Mouse (Mus musculus): Measurements from ENCODE around the gene Ifit2. TPM values are rescaled to one million over a fixed set of nuclear protein-coding genes. Genes with fewer than 3 reads are reported as not detected.
"Not testable (repeated sequence)": the region's sequence is repeated elsewhere in the genome, so short reads cannot be mapped to it uniquely, and the experiment has no call there.

Gene Ifit2
- total RNA-seq, 2 experiments from 2014 or later, result 5.6 to 7.2 TPM

DNA sequence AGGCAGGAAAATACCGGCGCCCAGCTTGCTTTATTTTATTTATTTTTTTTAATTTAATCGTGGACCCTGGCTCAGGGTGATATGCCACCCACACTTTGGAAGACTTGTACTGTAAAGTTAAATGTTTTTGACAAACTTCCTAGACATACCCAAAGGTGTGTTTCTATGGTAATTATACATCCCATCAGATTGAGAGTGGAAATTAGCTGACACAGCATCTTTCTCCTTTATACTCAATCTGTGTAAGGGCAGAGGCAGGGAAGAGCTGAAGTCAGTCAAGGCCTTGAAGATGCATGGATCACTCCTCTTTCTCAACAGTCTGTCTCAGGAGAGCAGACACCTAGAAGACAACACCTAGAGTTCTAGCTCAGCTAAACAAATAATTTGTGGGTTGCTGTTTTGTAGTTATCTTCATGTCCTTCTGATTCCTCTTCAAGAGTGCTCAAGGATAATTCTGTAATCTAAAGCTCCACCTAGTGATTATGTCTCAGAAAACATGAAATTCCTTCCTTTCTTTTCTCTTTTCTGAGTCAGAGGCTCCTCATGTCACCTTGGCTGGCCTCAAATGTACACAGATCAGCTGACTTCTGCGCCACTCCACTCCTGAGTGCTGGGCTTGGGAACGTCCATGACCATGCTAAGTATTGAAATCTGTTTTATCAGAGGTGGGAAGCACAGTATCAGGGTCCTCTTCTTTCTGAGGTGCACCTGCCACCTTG is 35.4 kb downstream of the Ifit2 start:
- DNase-seq (ENCODE audit: low spot score in 2 of 2); intact Hi-C loops (cut with DNase I): not testable (repeated sequence)

DNA sequence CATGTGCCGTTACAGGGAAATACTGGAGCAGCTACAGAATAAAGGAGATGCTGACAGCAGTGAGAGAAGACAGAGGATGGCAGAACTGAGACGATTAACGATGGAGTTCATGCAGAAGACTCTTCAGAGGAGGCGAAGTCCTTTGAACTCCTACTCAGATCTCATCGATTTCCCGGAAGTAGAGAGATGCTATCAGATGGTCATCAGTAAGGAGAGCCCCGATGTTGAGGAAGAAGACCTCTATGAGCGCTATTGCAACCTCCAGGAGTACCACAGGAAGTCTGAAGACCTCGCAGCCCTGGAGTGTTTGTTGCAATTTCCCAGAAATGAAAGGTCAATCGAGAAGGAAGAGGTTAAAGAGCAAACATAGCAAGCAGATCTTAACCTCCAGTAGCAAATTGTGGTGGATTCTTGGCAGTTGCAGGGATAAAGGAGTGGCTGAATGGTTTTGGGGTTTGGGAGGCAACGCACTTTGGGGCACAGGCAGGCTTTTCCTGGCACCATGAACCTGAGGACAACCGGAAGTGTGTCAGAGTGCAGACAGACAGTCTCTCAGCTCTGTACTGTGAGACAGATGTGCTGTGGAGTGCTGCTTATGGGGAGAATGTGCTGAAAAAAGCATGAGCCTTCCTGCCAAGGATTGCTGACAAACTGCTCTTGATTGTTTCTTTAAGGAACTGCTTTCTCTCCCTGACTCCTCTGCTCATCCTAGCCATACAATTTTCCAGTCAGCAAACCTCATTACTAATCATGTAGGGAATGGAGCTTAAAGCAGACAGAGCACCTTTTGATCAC is 37.6 kb downstream of the Ifit2 start:
- intact Hi-C loops (cut with DNase I), result not testable (repeated sequence)
- peak in 1 of 2 experiments; percentile 58 for DNase-seq (ENCODE audit: low spot score in 2 of 2)

DNA sequence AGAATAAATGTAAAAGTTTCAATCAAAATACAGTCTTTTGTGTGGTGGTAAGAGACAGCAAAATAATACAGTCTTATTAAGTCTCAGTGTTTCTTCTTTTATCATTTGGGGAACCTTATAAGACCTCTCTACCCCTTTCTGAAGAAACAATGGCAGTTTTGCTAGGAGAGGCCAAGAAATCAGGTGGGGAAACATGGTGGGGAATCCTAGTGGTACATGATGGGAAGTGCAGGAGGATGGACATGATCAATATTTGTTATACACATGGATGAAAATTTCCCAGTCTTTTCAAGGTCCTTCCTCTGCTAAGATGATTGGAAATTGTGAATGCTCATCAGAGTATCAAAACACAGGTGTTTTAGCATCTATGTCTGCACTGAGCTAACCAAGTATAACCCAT is 38.5 kb downstream of the Ifit2 start:
- no peak for DNase-seq (ENCODE audit: low spot score in 2 of 2)
- intact Hi-C loops (cut with DNase I), result no loop called here

DNA sequence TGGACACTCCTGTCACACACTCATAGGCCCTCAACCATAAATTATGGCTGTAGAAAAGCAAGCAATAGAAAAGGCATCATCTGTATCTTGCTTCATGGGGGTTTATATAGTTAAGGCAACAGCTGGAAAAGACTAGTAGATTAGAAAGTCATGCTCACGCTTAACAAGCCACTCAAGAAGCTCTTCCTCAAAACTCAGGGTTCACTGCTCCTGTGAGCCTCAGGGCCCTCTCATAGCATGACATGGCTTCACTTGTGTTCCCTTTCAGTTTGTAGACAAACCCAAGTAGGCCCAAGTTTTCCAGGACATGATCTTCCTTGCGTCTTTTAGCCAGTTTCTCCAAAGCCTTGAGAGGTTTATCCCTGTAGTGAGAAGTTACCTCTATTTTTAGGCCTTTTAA is 43.0 kb downstream of the Ifit2 start:
- no peak for DNase-seq (ENCODE audit: low spot score in 2 of 2)
- intact Hi-C loops (cut with DNase I), result no loop called here

DNA sequence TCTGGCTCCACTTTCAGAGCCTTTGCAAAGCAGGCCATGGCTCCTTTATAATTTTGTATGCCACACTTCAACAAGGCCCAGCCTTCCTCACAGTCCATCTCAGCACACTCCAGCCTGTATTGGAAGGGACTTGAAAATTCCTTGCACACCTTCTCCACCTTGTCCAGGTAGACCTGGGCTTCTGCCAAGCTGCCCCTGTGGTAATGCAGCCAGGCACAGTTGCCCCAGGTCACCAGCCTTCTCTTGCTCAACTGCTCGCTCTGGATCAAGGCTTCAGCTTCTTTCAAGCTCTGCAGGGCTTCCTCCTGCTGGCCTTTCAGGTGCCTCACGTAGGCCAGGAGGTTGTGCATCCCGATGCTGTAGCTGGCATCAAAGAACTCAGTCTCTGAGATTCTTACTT is 44.0 kb downstream of the Ifit2 start:
- DNase-seq (ENCODE audit: low spot score in 2 of 2); intact Hi-C loops (cut with DNase I): not testable (repeated sequence)

DNA sequence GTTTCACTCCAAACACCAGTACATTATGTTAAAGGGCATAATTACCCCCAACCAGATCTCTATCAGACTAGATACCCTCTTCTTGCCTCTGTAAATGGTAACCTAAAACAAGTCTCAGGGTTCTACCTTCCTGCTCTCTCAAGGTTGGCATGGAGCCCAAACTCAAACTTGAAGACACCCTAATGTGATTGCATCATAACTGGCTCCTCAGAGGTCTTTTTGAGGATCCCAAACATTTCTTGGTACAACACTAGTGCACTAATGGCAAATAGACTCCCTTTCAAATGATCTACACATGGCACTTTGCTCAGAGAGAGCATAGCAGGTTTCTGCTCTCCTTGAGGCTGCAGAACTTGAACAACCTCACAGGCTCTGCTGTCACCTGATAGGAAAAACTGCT is 46.3 kb downstream of the Ifit2 start:
- no peak for DNase-seq (ENCODE audit: low spot score in 2 of 2)
- intact Hi-C loops (cut with DNase I), result no loop called here

DNA sequence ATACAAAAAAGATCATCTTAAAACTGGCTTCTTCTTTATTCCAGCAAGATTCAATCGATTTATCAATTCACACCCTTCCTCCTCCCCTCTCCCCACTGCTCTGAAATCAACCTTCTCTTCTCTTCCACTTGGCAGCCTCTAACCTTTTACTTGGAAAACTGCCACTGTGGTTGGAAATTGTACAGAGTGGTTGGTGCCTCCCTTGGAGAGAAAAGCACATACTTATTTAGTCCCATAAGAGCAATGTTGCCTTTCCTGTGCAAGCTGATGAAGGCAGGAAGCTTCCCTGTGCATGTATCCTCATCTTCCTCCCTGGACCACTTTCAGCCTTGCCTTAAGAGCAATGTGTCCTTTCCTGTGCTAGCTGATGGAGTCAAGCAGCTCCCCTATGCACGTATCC is 47.8 kb downstream of the Ifit2 start:
- intact Hi-C loops (cut with DNase I), result no loop called here
- DNase-seq (ENCODE audit: low spot score in 2 of 2), result peak; percentile 38 to 51

DNA sequence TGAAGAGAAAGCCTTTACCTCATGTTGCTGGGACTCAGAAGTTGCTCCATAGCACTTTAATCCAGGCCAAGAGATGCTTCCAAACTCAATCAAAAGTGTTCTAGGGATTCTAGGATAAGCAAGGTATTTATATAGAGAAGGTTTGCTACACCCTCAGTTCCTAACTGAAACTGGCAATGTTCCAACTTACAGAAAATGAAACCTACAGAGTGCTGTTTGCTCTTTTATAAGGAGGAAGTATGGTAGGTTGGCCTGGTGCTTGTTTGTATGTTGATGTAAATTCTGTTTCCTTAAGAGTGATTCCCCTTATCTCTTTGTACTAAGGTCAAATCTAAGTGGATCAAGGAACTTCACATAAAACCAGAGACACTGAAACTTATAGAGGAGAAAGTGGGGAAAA is 48.8 kb downstream of the Ifit2 start:
- intact Hi-C loops (cut with DNase I); DNase-seq (ENCODE audit: low spot score in 2 of 2): not testable (repeated sequence)

DNA sequence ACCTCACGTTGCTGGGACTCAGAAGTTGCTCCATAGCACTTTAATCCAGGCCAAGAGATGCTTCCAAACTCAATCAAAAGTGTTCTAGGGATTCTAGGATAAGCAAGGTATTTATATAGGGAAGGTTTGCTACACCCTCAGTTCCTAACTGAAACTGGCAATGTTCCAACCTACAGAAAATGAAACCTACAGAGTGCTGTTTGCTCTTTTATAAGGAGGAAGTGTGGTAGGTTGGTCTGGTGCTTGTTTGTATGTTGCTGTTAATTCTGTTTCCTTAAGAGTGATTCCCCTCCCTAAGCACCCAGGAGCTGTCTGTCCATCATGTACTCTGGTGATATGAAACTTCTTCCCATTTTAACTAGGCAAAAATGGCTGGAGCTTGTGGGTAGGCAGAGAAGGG is 51.4 kb downstream of the Ifit2 start, which contains the start of gene Ifit1bl1:
TSS of gene Ifit1bl1 (minus strand) at position 69 of the 400 bp plus-strand sequence.
- intact Hi-C loops (cut with DNase I); DNase-seq (ENCODE audit: low spot score in 2 of 2): not testable (repeated sequence)

DNA sequence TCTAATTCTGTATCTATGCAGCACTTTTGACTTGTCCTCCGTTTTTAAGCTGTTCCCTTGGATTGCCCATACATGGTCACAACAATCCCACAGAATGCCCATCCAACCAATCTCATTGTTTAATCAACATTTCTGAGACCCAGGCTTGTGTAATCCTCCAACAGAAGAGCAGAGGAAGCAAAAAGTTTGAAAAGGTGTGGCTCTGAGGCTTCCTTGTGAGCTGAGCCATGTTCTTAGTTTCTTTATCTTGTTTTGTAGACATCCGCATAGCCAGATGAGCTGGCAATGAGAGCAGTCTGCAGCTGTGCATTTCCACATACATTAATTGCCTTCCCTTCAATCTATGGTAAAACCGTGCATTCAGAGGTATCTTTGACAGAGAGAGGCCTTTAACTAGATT is 55.0 kb downstream of the Ifit2 start:
- intact Hi-C loops (cut with DNase I), result no loop called here
- no peak for DNase-seq (ENCODE audit: low spot score in 2 of 2)

DNA sequence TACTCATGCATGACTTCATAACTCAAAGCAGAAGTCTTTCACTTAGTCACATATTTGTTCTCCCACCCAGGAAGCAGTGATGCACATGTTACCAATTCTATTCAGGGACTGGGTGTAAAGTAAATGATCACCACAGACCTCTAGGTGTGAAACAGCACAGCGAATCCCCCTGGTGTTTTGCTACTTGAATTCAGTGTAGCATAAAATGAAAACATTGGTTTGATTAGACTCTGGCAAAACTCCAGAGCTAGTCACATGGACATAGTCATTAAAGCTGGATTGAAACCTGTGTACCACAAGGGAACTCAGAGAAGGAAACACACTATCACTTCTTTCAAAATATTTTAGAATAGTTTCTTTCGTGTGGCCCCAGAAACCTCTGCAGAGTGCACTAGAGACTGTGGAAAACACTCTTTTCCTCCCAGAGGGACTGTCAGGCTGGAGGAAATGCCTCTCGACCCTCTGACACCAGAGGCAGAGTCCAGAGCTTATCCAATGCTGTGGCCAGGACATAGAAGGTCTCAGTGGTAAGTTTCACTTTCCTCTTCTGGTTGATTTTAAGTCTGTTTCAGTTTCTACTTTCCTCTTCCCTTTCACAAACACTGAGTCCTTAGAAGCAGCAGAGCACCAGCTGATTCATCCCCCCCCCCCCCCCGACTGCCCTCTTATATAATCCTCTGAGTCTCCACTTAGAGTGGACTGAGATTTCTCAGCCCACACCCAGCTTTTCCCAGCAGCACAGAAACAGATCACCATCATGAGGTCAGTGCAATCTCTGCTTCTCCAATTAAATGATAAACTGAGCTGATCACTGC is 57.0 kb downstream of the Ifit2 start, which contains the start of gene Ifit3b:
TSS of gene Ifit3b (plus strand) at position 734 of the 815 bp plus-strand sequence.
- DNase-seq (ENCODE audit: low spot score in 2 of 2), result peak in 1 of 2 experiments; percentile 31
- intact Hi-C loops (cut with DNase I), result loop anchor here (2.0 kb wide), 1 partner anchor 25 kb away; the partner anchor contains the start of gene Ifit3

DNA sequence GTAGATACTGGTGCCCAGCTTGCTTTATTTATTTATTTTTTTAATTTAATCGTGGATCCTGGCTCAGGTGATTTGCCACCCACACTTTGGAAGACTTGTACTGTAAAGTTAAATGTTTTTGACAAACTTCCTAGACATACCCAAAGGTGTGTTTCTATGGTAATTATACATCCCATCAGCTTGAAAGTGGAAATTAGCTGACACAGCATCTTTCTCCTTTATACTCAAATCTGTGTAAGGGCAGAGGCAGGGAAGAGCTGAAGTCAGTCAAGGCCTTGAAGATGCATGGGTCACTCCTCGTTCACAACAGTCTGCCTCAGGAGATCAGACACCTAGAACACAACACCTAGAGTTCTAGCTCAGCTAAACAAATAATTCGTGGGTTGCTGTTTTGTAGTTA is 59.6 kb downstream of the Ifit2 start:
- intact Hi-C loops (cut with DNase I); DNase-seq (ENCODE audit: low spot score in 2 of 2): not testable (repeated sequence)

DNA sequence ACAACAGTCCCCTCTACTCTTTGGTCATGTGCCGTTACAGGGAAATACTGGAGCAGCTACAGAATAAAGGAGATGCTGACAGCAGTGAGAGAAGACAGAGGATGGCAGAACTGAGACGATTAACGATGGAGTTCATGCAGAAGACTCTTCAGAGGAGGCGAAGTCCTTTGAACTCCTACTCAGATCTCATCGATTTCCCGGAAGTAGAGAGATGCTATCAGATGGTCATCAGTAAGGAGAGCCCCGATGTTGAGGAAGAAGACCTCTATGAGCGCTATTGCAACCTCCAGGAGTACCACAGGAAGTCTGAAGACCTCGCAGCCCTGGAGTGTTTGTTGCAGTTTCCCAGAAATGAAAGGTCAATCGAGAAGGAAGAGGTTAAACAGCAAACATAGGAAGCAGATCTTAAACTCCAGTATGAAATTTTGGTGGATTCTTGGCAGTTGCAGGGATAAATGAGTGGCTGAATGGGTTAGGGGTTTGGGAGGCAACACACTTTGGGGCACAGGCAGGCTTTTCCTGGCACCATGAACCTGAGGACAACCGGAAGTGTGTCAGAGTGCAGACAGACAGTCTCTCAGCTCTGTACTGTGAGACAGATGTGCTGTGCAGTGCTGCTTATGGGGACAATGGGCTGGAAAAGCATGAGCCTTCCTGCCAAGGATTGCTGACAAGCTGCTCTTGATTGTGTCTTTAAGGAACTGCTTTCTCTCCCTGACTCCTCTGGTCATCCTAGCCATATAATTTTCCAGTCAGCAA is 61.9 kb downstream of the Ifit2 start:
- DNase-seq (ENCODE audit: low spot score in 2 of 2); intact Hi-C loops (cut with DNase I): not testable (repeated sequence)

DNA sequence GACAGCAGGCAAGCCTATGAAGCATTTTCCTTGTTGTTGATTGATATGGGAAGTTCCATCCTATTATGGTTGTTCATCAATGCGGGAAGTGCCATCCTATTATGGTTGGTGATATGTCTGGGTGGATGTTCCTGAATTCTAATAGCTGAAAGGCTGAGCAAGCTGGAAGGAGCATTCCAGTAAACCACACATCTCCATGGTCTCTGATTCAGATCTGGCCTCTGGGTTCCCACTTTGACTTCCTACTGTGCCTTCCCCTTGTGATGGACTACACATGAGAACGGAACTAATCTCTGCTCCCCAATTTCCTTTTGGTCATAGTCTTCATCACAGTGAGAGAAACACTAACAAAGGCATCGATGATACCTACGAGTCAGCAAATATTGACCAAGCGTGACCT is 70.4 kb downstream of the Ifit2 start:
- intact Hi-C loops (cut with DNase I), result no loop called here

DNA sequence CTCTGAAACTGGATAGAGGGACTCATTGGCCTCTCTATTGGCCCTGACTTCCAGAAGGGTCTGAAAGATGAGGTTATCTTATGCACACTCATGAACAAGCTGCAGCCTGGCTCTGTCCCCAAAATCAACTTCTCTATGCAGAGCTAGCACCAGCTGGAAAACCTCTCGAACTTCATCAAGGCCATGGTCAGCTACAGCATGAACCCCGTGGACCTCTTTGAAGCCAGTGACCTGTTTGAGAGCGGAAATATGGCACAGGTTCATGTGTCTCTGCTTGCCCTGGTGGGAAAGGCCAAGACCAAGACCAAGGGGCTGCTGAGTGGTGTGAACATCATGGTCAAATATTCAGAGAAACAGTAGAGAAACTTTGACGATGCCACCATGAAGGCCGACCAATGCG is 73.3 kb downstream of the Ifit2 start:
- no peak for DNase-seq (ENCODE audit: low spot score in 2 of 2)
- intact Hi-C loops (cut with DNase I), result no loop called here

More for the DNA sequence above, 70.4 kb downstream of the Ifit2 start:
- DNase-seq (ENCODE audit: low spot score in 2 of 2), result no peak

DNA sequence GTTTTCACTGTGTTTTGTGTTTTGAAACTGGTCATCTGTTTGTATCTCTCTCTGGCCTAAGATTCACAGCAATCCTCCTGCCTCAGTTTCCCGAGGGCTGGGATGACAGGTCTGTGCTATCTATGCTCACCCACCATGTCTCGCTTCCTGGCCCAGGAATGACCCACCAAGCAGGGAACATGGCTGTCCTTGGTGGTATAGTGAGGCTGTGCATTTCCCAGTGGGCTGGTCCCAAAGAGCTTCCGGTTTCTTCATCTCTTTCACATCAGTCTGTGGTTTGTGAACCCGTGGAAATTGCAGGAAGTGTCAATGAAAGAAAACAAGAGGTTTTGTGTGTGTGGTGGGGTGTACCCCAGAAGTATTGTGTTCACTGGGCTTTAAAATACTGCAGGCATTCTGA is 74.2 kb downstream of the Ifit2 start:
- intact Hi-C loops (cut with DNase I), result no loop called here
- no peak for DNase-seq (ENCODE audit: low spot score in 2 of 2)

Measured in left cerebral cortex, postnatal 25 days (tissue).